Mouse (Mus musculus): ENCODE measurements at regions not wholly inside any gene's neighbourhood (a gene's known extent, or its start where the extent isn't known, plus 50 kb on each side); places are given as distances from the start of the nearest gene placed in this dataset.

GRCm38 (mm10) chr2:61267706-61268105 is 304.7 kb upstream of the Rbms1 start:
- ATAC-seq (replicated peaks; ENCODE audit: low FRiP score, low TSS enrichment, poor library complexity, severe bottlenecking), result no peak

GRCm38 (mm10) chr2:61250068-61250800 is 287.2 kb upstream of the Rbms1 start:
- ATAC-seq (replicated peaks; ENCODE audit: low FRiP score, low TSS enrichment, poor library complexity, severe bottlenecking), result no peak

GRCm38 (mm10) chr2:61247956-61248355 is 285.0 kb upstream of the Rbms1 start:
- ATAC-seq (replicated peaks; ENCODE audit: low FRiP score, low TSS enrichment, poor library complexity, severe bottlenecking), result no peak

GRCm38 (mm10) chr2:61247336-61247735 is 284.3 kb upstream of the Rbms1 start:
- no peak for ATAC-seq (replicated peaks; ENCODE audit: low FRiP score, low TSS enrichment, poor library complexity, severe bottlenecking)

- ATAC-seq (replicated peaks; ENCODE audit: low FRiP score, low TSS enrichment, poor library complexity, severe bottlenecking), result no peak
Observed at GRCm38 (mm10) chr2:61246691-61247258, 283.8 kb upstream of the Rbms1 start.

- no peak for ATAC-seq (replicated peaks; ENCODE audit: low FRiP score, low TSS enrichment, poor library complexity, severe bottlenecking)
Observed at GRCm38 (mm10) chr2:61245526-61245925, 282.5 kb upstream of the Rbms1 start.

GRCm38 (mm10) chr2:61221676-61222075 is 258.7 kb upstream of the Rbms1 start:
- no peak for ATAC-seq (replicated peaks; ENCODE audit: low FRiP score, low TSS enrichment, poor library complexity, severe bottlenecking)

GRCm38 (mm10) chr2:61221157-61221556 is 258.2 kb upstream of the Rbms1 start:
- ATAC-seq (replicated peaks; ENCODE audit: low FRiP score, low TSS enrichment, poor library complexity, severe bottlenecking), result no peak

GRCm38 (mm10) chr2:61213951-61214350 is 251.0 kb upstream of the Rbms1 start:
- no peak for ATAC-seq (replicated peaks; ENCODE audit: low FRiP score, low TSS enrichment, poor library complexity, severe bottlenecking)

GRCm38 (mm10) chr2:61201387-61201786 is 238.4 kb upstream of the Rbms1 start:
- ATAC-seq (replicated peaks; ENCODE audit: low FRiP score, low TSS enrichment, poor library complexity, severe bottlenecking), result no peak

GRCm38 (mm10) chr2:61193976-61194375 is 231.0 kb upstream of the Rbms1 start:
- no peak for ATAC-seq (replicated peaks; ENCODE audit: low FRiP score, low TSS enrichment, poor library complexity, severe bottlenecking)

GRCm38 (mm10) chr2:61182424-61182979 is 219.5 kb upstream of the Rbms1 start:
- ATAC-seq (replicated peaks; ENCODE audit: low FRiP score, low TSS enrichment, poor library complexity, severe bottlenecking), result no peak

- no peak for ATAC-seq (replicated peaks; ENCODE audit: low FRiP score, low TSS enrichment, poor library complexity, severe bottlenecking)
Observed at GRCm38 (mm10) chr2:61177801-61178200, 214.8 kb upstream of the Rbms1 start.

- ATAC-seq (replicated peaks; ENCODE audit: low FRiP score, low TSS enrichment, poor library complexity, severe bottlenecking), result no peak
Observed at GRCm38 (mm10) chr2:61176807-61177206, 213.8 kb upstream of the Rbms1 start.

- ATAC-seq (replicated peaks; ENCODE audit: low FRiP score, low TSS enrichment, poor library complexity, severe bottlenecking), result no peak
Observed at GRCm38 (mm10) chr2:61173581-61173980, 210.6 kb upstream of the Rbms1 start.

- no peak for ATAC-seq (replicated peaks; ENCODE audit: low FRiP score, low TSS enrichment, poor library complexity, severe bottlenecking)
Observed at GRCm38 (mm10) chr2:61161336-61161735, 198.3 kb upstream of the Rbms1 start.

GRCm38 (mm10) chr2:61159761-61160160 is 196.8 kb upstream of the Rbms1 start:
- no peak for ATAC-seq (replicated peaks; ENCODE audit: low FRiP score, low TSS enrichment, poor library complexity, severe bottlenecking)

GRCm38 (mm10) chr2:61138998-61139631 is 176.1 kb upstream of the Rbms1 start:
- ATAC-seq (replicated peaks; ENCODE audit: low FRiP score, low TSS enrichment, poor library complexity, severe bottlenecking), result no peak

GRCm38 (mm10) chr2:61138625-61138997 is 175.6 kb upstream of the Rbms1 start:
- no peak for ATAC-seq (replicated peaks; ENCODE audit: low FRiP score, low TSS enrichment, poor library complexity, severe bottlenecking)

GRCm38 (mm10) chr2:61137378-61137777 is 174.4 kb upstream of the Rbms1 start:
- no peak for ATAC-seq (replicated peaks; ENCODE audit: low FRiP score, low TSS enrichment, poor library complexity, severe bottlenecking)

- no peak for ATAC-seq (replicated peaks; ENCODE audit: low FRiP score, low TSS enrichment, poor library complexity, severe bottlenecking)
Observed at GRCm38 (mm10) chr2:61136926-61137325, 173.9 kb upstream of the Rbms1 start.

All from megakaryocyte-erythroid progenitor cell, adult 5-6 weeks (primary cell).